Mouse (Mus musculus) hindbrain, embryonic 16.5 days (tissue): ENCODE measurements around the gene Egfr. TPM values are rescaled to one million over a fixed set of nuclear protein-coding genes. Genes with fewer than 3 reads are reported as not detected.

Experiments
- ATAC-seq: fragments of 200-750 bp; cut with Nextera tagmentation; 2 replicates; pipeline ENCODE4 v1.8.0; 2017; ENCODE audit warnings: moderate TSS enrichment, moderate library complexity
- H3K27ac ChIP-seq: fragments of 300-500 bp; sonication (generic); 2 replicates; pipeline ENCODE4 v1.5.1; 2014; ENCODE audit warnings: low read depth, mild to moderate bottlenecking, control low read depth, low read length, moderate library complexity
- H3K27me3 ChIP-seq: fragments of 300-500 bp; sonication (generic); replicated peaks from 2 replicates; pipeline ENCODE4 v1.6.1; 2014; ENCODE audit warnings: low read length; ENCODE audit not compliant: control insufficient read depth, insufficient read depth
- H3K36me3 ChIP-seq: fragments of 300-500 bp; sonication (generic); 2 replicates; pipeline ENCODE4 v1.6.1; 2014; ENCODE audit warnings: mild to moderate bottlenecking, low read length, moderate library complexity, mixed read lengths; ENCODE audit not compliant: control insufficient read depth, insufficient read depth
- H3K4me1 ChIP-seq: fragments of 300-500 bp; sonication (generic); 2 replicates; pipeline ENCODE4 v1.6.1; 2014; ENCODE audit warnings: low read depth, low read length; ENCODE audit not compliant: control insufficient read depth, insufficient read depth
- H3K4me2 ChIP-seq: fragments of 300-500 bp; sonication (generic); 2 replicates; pipeline ENCODE4 v1.6.1; 2014; ENCODE audit warnings: mild to moderate bottlenecking, low read length, control low read depth, moderate library complexity
- H3K4me3 ChIP-seq: fragments of 300-500 bp; sonication (generic); 2 replicates; pipeline ENCODE4 v1.5.1; 2014; ENCODE audit warnings: mild to moderate bottlenecking, low read length, control low read depth, moderate library complexity
- H3K9ac ChIP-seq: fragments of 300-500 bp; sonication (generic); 2 replicates; pipeline ENCODE4 v1.6.1; 2014; ENCODE audit warnings: low read depth, mild to moderate bottlenecking, control low read depth, low read length, moderate library complexity
- H3K9me3 ChIP-seq: fragments of 300-500 bp; sonication (generic); 2 replicates; pipeline ENCODE4 v1.6.1; 2014; ENCODE audit warnings: mild to moderate bottlenecking, low read length, moderate library complexity; ENCODE audit not compliant: control insufficient read depth
- WGBS: fragments of 180-500 bp; shearing (Covaris S2); extraction: QIAGEN DNeasy Blood & Tissue Kit; methylation state at CpG from one replicate; pipeline ENCODE4 v1.1.7; 2014; 5-methylcytosine and 5-hydroxymethylcytosine counted together
- polyA plus RNA-seq: library from polyadenylated mRNA; unstranded; fragments of >200 nt; fragmentation: Nextera tagmentation; extraction: Ambion mirVana; gene quantifications from 2 replicates; pipeline ENCODE4 v1.2.1, GENCODE M21; 2015

Egfr gene
- polyA plus RNA-seq, 1 experiment from 2014 or later = 8.4 TPM

- Histone ChIP-seq H3K4me1 (no peaks in the 10 kb centered on the region), H3K36me3 (no peaks in the 10 kb centered on the region), H3K27ac (no peak overlapping the region), H3K27me3 (no peaks in the 10 kb centered on the region), H3K9me3 (no peaks in the 10 kb centered on the region), H3K9ac (no peak overlapping the region), H3K4me2 (no peak overlapping the region), H3K4me3 (no peak overlapping the region)
- 94% methylated on average over 2 of the region's 2 CpGs for WGBS
- no peak for ATAC-seq
These were observed 145.7 kb downstream of the Egfr start for GRCm38 (mm10) chr11:16897681-16898080.

GRCm38 (mm10) chr11:16900182-16900581, 148.2 kb downstream of the Egfr start:
- no peaks in the 10 kb centered on the region for H3K27me3 ChIP-seq
- no peak overlapping the region for H3K27ac ChIP-seq
- H3K4me2 ChIP-seq = no peak overlapping the region
- no peak overlapping the region for H3K4me3 ChIP-seq
- H3K9ac ChIP-seq = no peak overlapping the region
- no peaks in the 10 kb centered on the region for H3K9me3 ChIP-seq
- H3K4me1 ChIP-seq = no peaks in the 10 kb centered on the region
- 93% methylated on average over 1 of the region's 1 CpGs for WGBS
- ATAC-seq = no peak
- no peaks in the 10 kb centered on the region for H3K36me3 ChIP-seq

GRCm38 (mm10) chr11:16900653-16901416, 148.8 kb downstream of the Egfr start:
- 89% methylated on average over 8 of the region's 8 CpGs for WGBS
- ATAC-seq = no peak
- no peak overlapping the region for H3K27ac ChIP-seq

GRCm38 (mm10) chr11:16904302-16905011, 152.5 kb downstream of the Egfr start:
- H3K4me1 ChIP-seq = no peaks in the 10 kb centered on the region
- 78% methylated on average over 8 of the region's 8 CpGs for WGBS
- no peaks in the 10 kb centered on the region for H3K27me3 ChIP-seq
- no peaks in the 10 kb centered on the region for H3K36me3 ChIP-seq
- H3K4me2 ChIP-seq = no peak overlapping the region
- H3K9ac ChIP-seq = no peak overlapping the region
- H3K9me3 ChIP-seq = no peaks in the 10 kb centered on the region
- H3K27ac ChIP-seq = no peak overlapping the region
- no peak for ATAC-seq
- no peak overlapping the region for H3K4me3 ChIP-seq

More at GRCm38 (mm10) chr11:16900653-16901416, 148.8 kb downstream of the Egfr start:
- Histone ChIP-seq H3K36me3 (no peaks in the 10 kb centered on the region), H3K4me2 (no peak overlapping the region), H3K27me3 (no peaks in the 10 kb centered on the region), H3K9ac (no peak overlapping the region), H3K4me3 (no peak overlapping the region), H3K4me1 (no peaks in the 10 kb centered on the region), H3K9me3 (no peaks in the 10 kb centered on the region)

GRCm38 (mm10) chr11:16905012-16905332, 153.0 kb downstream of the Egfr start:
- no peaks in the 10 kb centered on the region for H3K27me3 ChIP-seq
- H3K9ac ChIP-seq = no peak overlapping the region
- H3K27ac ChIP-seq = no peak overlapping the region
- no peaks in the 10 kb centered on the region for H3K36me3 ChIP-seq
- no peak for ATAC-seq
- H3K4me1 ChIP-seq = no peaks in the 10 kb centered on the region
- WGBS = 68% methylated on average over 3 of the region's 3 CpGs
- H3K4me2 ChIP-seq = no peak overlapping the region
- H3K9me3 ChIP-seq = no peaks in the 10 kb centered on the region
- H3K4me3 ChIP-seq = no peak overlapping the region

GRCm38 (mm10) chr11:16906530-16906929, 154.5 kb downstream of the Egfr start:
- no peak for ATAC-seq
- no peaks in the 10 kb centered on the region for H3K36me3 ChIP-seq
- H3K4me3 ChIP-seq = no peak overlapping the region
- H3K9me3 ChIP-seq = no peaks in the 10 kb centered on the region
- no peaks in the 10 kb centered on the region for H3K4me1 ChIP-seq
- H3K9ac ChIP-seq = no peak overlapping the region
- H3K27me3 ChIP-seq = no peaks in the 10 kb centered on the region
- WGBS = 95% methylated on average over 2 of the region's 2 CpGs
- no peak overlapping the region for H3K4me2 ChIP-seq
- no peak overlapping the region for H3K27ac ChIP-seq

- Histone ChIP-seq H3K4me2 (no peak overlapping the region), H3K9ac (no peak overlapping the region), H3K36me3 (no peaks in the 10 kb centered on the region), H3K4me3 (no peak overlapping the region), H3K27me3 (no peaks in the 10 kb centered on the region), H3K4me1 (no peaks in the 10 kb centered on the region), H3K9me3 (no peaks in the 10 kb centered on the region), H3K27ac (no peak overlapping the region)
- ATAC-seq = no peak
- 89% methylated on average over 1 of the region's 1 CpGs for WGBS
These were observed 155.6 kb downstream of the Egfr start for GRCm38 (mm10) chr11:16907517-16908129.

GRCm38 (mm10) chr11:16914756-16915155, 162.8 kb downstream of the Egfr start:
- 75% methylated on average over 3 of the region's 3 CpGs for WGBS
- Histone ChIP-seq H3K4me3 (no peak overlapping the region), H3K27ac (no peak overlapping the region), H3K4me1 (no peaks in the 10 kb centered on the region), H3K4me2 (no peak overlapping the region), H3K27me3 (no peaks in the 10 kb centered on the region), H3K36me3 (no peaks in the 10 kb centered on the region), H3K9me3 (no peaks in the 10 kb centered on the region), H3K9ac (no peak overlapping the region)
- ATAC-seq = no peak

- no peak for ATAC-seq
- H3K9ac ChIP-seq = no peak overlapping the region
- no peak overlapping the region for H3K4me3 ChIP-seq
- H3K4me2 ChIP-seq = no peak overlapping the region
- 69% methylated on average over 5 of the region's 5 CpGs for WGBS
- no peaks in the 10 kb centered on the region for H3K4me1 ChIP-seq
- H3K36me3 ChIP-seq = no peaks in the 10 kb centered on the region
- no peak overlapping the region for H3K27ac ChIP-seq
- no peaks in the 10 kb centered on the region for H3K27me3 ChIP-seq
- H3K9me3 ChIP-seq = no peaks in the 10 kb centered on the region
These were observed 163.8 kb downstream of the Egfr start for GRCm38 (mm10) chr11:16915850-16916249.
